Mouse (Mus musculus) ES-E14 (cell line): ENCODE data around the gene Lrrc75a.

Source experiments
- CHD2 ChIP-seq: IDR thresholded peaks from 2 replicates; pipeline ENCODE4 v1.6.1; 2014; ENCODE audit warnings: mild to moderate bottlenecking, low read depth, low read length, inconsistent platforms
- HCFC1 ChIP-seq: IDR thresholded peaks from 2 replicates; pipeline ENCODE4 v1.6.1; 2012; ENCODE audit warnings: low read length, inconsistent platforms, borderline replicate concordance; ENCODE audit not compliant: insufficient read depth
- MAFK ChIP-seq: IDR thresholded peaks from 2 replicates; pipeline ENCODE4 v1.6.1; 2014; ENCODE audit warnings: mild to moderate bottlenecking, low read depth, low read length, inconsistent platforms; ENCODE audit not compliant: insufficient read depth
- ZC3H11A ChIP-seq: IDR thresholded peaks from 2 replicates; pipeline ENCODE4 v1.6.1; 2012; ENCODE audit warnings: low read depth, mild to moderate bottlenecking, inconsistent platforms, low read length, borderline replicate concordance
- ZNF384 ChIP-seq: IDR thresholded peaks from 2 replicates; pipeline ENCODE4 v1.6.1; 2012; ENCODE audit warnings: low read depth, low read length, inconsistent platforms

- TF ChIP-seq HCFC1 = no peak
- no peak for TF ChIP-seq MAFK
- no peak for TF ChIP-seq ZC3H11A
- no peak for TF ChIP-seq CHD2
- no peak for TF ChIP-seq ZNF384
Observed at GRCm38 (mm10) chr11:62643011-62643631, 5.2 kb downstream of the Lrrc75a start.
